Mouse (Mus musculus) spleen, adult 2 months (tissue): ENCODE results near the gene Ston2. TPM values are rescaled to one million over a fixed set of nuclear protein-coding genes. Genes with fewer than 3 reads are reported as not detected.

Source experiments
- DNase-seq, 2 experiments: peaks; one replicate each; pipeline versions ENCODE4 v3.0.0 to v3.0.0-alpha.2; 2012 to 2021; ENCODE audit warnings: low spot score in 2 of 2, low read depth in 1 of 2
- H3K27ac ChIP-seq: fragments of 200-500 bp; 2 replicates; pipeline ENCODE4 v1.5.1; 2012; ENCODE audit warnings: low read length, inconsistent platforms; ENCODE audit not compliant: insufficient read depth
- H3K27me3 ChIP-seq: fragments of 200-500 bp; 2 replicates; pipeline ENCODE4 v1.6.1; 2012; ENCODE audit warnings: mild to moderate bottlenecking, moderate library complexity, low read length, inconsistent platforms; ENCODE audit not compliant: control insufficient read depth, insufficient read depth
- H3K36me3 ChIP-seq: fragments of 200-500 bp; 2 replicates; pipeline ENCODE4 v1.6.1; 2012; ENCODE audit warnings: mild to moderate bottlenecking, low read length, inconsistent platforms; ENCODE audit not compliant: control insufficient read depth, insufficient read depth
- H3K4me1 ChIP-seq: fragments of 200-500 bp; 2 replicates; pipeline ENCODE4 v1.6.1; 2011; ENCODE audit warnings: inconsistent platforms; ENCODE audit not compliant: control insufficient read depth, insufficient read depth, insufficient read length
- H3K4me3 ChIP-seq: fragments of 200-500 bp; 2 replicates; pipeline ENCODE4 v1.5.1; 2011; ENCODE audit warnings: mild to moderate bottlenecking, inconsistent platforms; ENCODE audit not compliant: insufficient read depth, insufficient read length; ENCODE audit errors: extremely low read depth
- CTCF ChIP-seq: fragments of 200-500 bp; IDR thresholded peaks from 2 replicates; pipeline ENCODE4 v1.5.1; 2011; ENCODE audit warnings: mild to moderate bottlenecking, inconsistent platforms; ENCODE audit not compliant: insufficient read depth, insufficient read length, insufficient replicate concordance; ENCODE audit errors: extremely low read depth
- POLR2A ChIP-seq: fragments of 200-500 bp; IDR thresholded peaks from 2 replicates; pipeline ENCODE4 v1.6.1; 2011; ENCODE audit warnings: low read depth, low read length, inconsistent platforms
- WGBS: fragments of 180-500 bp; shearing (Covaris S2); methylation state at CpG from one replicate; pipeline ENCODE4 v1.1.7; 2018; 5-methylcytosine and 5-hydroxymethylcytosine counted together
- polyA plus RNA-seq: library from polyadenylated mRNA; depleted of rRNA; stranded (reverse); fragments of >200 nt; gene quantifications from 2 replicates; pipeline ENCODE4 v1.2.3, GENCODE M21; 2012; rRNA removed

Ston2 gene
- polyA plus RNA-seq, 1 experiment: 8.1 TPM

- TF ChIP-seq POLR2A (no peak), CTCF (no peak)
- H3K4me3 ChIP-seq: no peak overlapping the region
- peaks cover 13% of the 10 kb centered on the region for H3K36me3 ChIP-seq
- WGBS: 75% methylated on average over 3 of the region's 3 CpGs
- no peak overlapping the region for H3K27ac ChIP-seq
- no peak for DNase-seq
- peaks cover 7% of the 10 kb centered on the region; the same call in 1 of the 2 replicates for H3K4me1 ChIP-seq
- H3K27me3 ChIP-seq: no peaks in the 10 kb centered on the region
These were observed 203.0 kb downstream of the Ston2 start for GRCm38 (mm10) chr12:91585206-91585605.

GRCm38 (mm10) chr12:91583409-91583808, 204.8 kb downstream of the Ston2 start:
- DNase-seq: no peak
- Histone ChIP-seq H3K27ac (no peak overlapping the region), H3K4me3 (no peak overlapping the region), H3K4me1 (peaks cover 7% of the 10 kb centered on the region; the same call in 1 of the 2 replicates), H3K27me3 (no peaks in the 10 kb centered on the region), H3K36me3 (peaks cover 19% of the 10 kb centered on the region)
- no peak for TF ChIP-seq POLR2A
- no peak for TF ChIP-seq CTCF
- 92% methylated on average over 6 of the region's 6 CpGs for WGBS

Other genes with a start within 250 kb of the Ston2 start
- 12.2 and 12.7 TPM in 2 replicates for gene Gtf2a1, start 197.9 kb downstream of the Ston2 start, polyA plus RNA-seq
- 25.3 and 55.6 TPM in 2 replicates for gene Sel1l, start 60.8 kb upstream of the Ston2 start, polyA plus RNA-seq